Mouse (Mus musculus) forebrain, embryonic 12.5 days (tissue): ENCODE data around the gene Scarb2. TPM values are rescaled to one million over a fixed set of nuclear protein-coding genes. Genes with fewer than 3 reads are reported as not detected.
A peak's percentile ranks its signal among the peaks of the same experiment; 100 is the strongest.

ENCODE experiments used
- ATAC-seq: fragments of 200-750 bp; cut with Nextera tagmentation; 2 replicates; pipeline ENCODE4 v1.8.0; 2017; ENCODE audit warnings: moderate TSS enrichment; ENCODE audit not compliant: low FRiP score
- H3K27ac ChIP-seq: fragments of 300-500 bp; sonication (generic); 2 replicates; pipeline ENCODE4 v1.5.1; 2016; ENCODE audit warnings: mild to moderate bottlenecking
- H3K27me3 ChIP-seq: fragments of 300-500 bp; sonication (generic); 2 replicates; pipeline ENCODE4 v1.6.1; 2016; ENCODE audit warnings: mild to moderate bottlenecking
- H3K36me3 ChIP-seq: fragments of 300-500 bp; sonication (generic); replicated peaks from 2 replicates; pipeline ENCODE4 v1.6.1; 2016; ENCODE audit warnings: mild to moderate bottlenecking
- H3K4me1 ChIP-seq: fragments of 300-500 bp; sonication (generic); 2 replicates; pipeline ENCODE4 v1.6.1; 2016
- H3K4me2 ChIP-seq: fragments of 300-500 bp; sonication (generic); 2 replicates; pipeline ENCODE4 v1.6.1; 2016; ENCODE audit warnings: mild to moderate bottlenecking, moderate library complexity
- H3K4me3 ChIP-seq: fragments of 300-500 bp; sonication (generic); replicated peaks from 2 replicates; pipeline ENCODE4 v1.5.1; 2016; ENCODE audit warnings: mild to moderate bottlenecking
- H3K9ac ChIP-seq: fragments of 300-500 bp; sonication (generic); 2 replicates; pipeline ENCODE4 v1.6.1; 2016; ENCODE audit warnings: mild to moderate bottlenecking
- H3K9me3 ChIP-seq: fragments of 300-500 bp; sonication (generic); 2 replicates; pipeline ENCODE4 v1.6.1; 2016
- WGBS: fragments of 180-500 bp; shearing (Covaris S2); methylation state at CpG from one replicate; pipeline ENCODE4 v1.1.7; 2016; 5-methylcytosine and 5-hydroxymethylcytosine counted together
- polyA plus RNA-seq: library from polyadenylated mRNA; unstranded; fragments of >200 nt; fragmentation: Nextera tagmentation; extraction: Ambion mirVana; gene quantifications from 2 replicates; pipeline ENCODE4 v1.2.1, GENCODE M21; 2016

Gene Scarb2
- polyA plus RNA-seq, 1 experiment from 2014 or later, result 16.6 TPM

- Histone ChIP-seq H3K4me1 (no peaks in the 10 kb centered on the region), H3K9ac (no peak overlapping the region), H3K36me3 (peaks cover 86% of the 10 kb centered on the region), H3K4me2 (no peak overlapping the region), H3K4me3 (no peak overlapping the region), H3K27me3 (no peaks in the 10 kb centered on the region), H3K27ac (no peak overlapping the region), H3K9me3 (no peaks in the 10 kb centered on the region)
- WGBS, result 97% methylated on average over 11 of the region's 11 CpGs
- ATAC-seq, result no peak
Measured at GRCm38 (mm10) chr5:92424126-92424525, 82.5 kb downstream of the Scarb2 start.

- ATAC-seq, result no peak
- H3K9me3 ChIP-seq, result no peaks in the 10 kb centered on the region
- WGBS, result 85% methylated on average over 8 of the region's 8 CpGs
- H3K9ac ChIP-seq, result no peak overlapping the region
- peaks cover 42% of the 10 kb centered on the region for H3K36me3 ChIP-seq
- no peaks in the 10 kb centered on the region for H3K27me3 ChIP-seq
- H3K4me2 ChIP-seq, result no peak overlapping the region
- no peaks in the 10 kb centered on the region for H3K4me1 ChIP-seq
- H3K27ac ChIP-seq, result no peak overlapping the region
- H3K4me3 ChIP-seq, result no peak overlapping the region
Measured at GRCm38 (mm10) chr5:92413982-92414375, 92.7 kb downstream of the Scarb2 start.

- H3K9me3 ChIP-seq, result no peaks in the 10 kb centered on the region
- H3K4me3 ChIP-seq, result no peak overlapping the region
- no peaks in the 10 kb centered on the region for H3K27me3 ChIP-seq
- no peak overlapping the region for H3K4me2 ChIP-seq
- WGBS, result 89% methylated on average over 11 of the region's 11 CpGs
- peaks cover 39% of the 10 kb centered on the region for H3K36me3 ChIP-seq
- H3K9ac ChIP-seq, result no peak overlapping the region
- H3K4me1 ChIP-seq, result no peaks in the 10 kb centered on the region
- H3K27ac ChIP-seq, result no peak overlapping the region
- no peak for ATAC-seq
Measured at GRCm38 (mm10) chr5:92413271-92413981, 93.2 kb downstream of the Scarb2 start.

- no peak overlapping the region for H3K27ac ChIP-seq
- H3K4me2 ChIP-seq, result no peak overlapping the region
- no peaks in the 10 kb centered on the region for H3K9me3 ChIP-seq
- H3K4me1 ChIP-seq, result no peaks in the 10 kb centered on the region
- no peaks in the 10 kb centered on the region for H3K27me3 ChIP-seq
- H3K36me3 ChIP-seq, result peaks cover 23% of the 10 kb centered on the region
- no peak for ATAC-seq
- H3K9ac ChIP-seq, result no peak overlapping the region
- H3K4me3 ChIP-seq, result no peak overlapping the region
- 72% methylated on average over 7 of the region's 7 CpGs for WGBS
Measured at GRCm38 (mm10) chr5:92411461-92412140, 95.0 kb downstream of the Scarb2 start.

GRCm38 (mm10) chr5:92410486-92410885, 96.1 kb downstream of the Scarb2 start:
- peaks cover 17% of the 10 kb centered on the region for H3K36me3 ChIP-seq
- no peaks in the 10 kb centered on the region for H3K27me3 ChIP-seq
- no peak for ATAC-seq
- H3K4me1 ChIP-seq, result no peaks in the 10 kb centered on the region
- no peak overlapping the region for H3K4me3 ChIP-seq
- no peak overlapping the region for H3K27ac ChIP-seq
- no peaks in the 10 kb centered on the region for H3K9me3 ChIP-seq
- no peak overlapping the region for H3K9ac ChIP-seq
- 90% methylated on average over 5 of the region's 5 CpGs for WGBS
- H3K4me2 ChIP-seq, result no peak overlapping the region

- ATAC-seq, result no peak
- H3K9me3 ChIP-seq, result no peaks in the 10 kb centered on the region
- H3K4me3 ChIP-seq, result no peak overlapping the region
- no peak overlapping the region for H3K27ac ChIP-seq
- H3K4me2 ChIP-seq, result no peak overlapping the region
- no peak overlapping the region for H3K9ac ChIP-seq
- WGBS, result 81% methylated on average over 9 of the region's 9 CpGs
- H3K36me3 ChIP-seq, result peaks cover 10% of the 10 kb centered on the region
- no peaks in the 10 kb centered on the region for H3K27me3 ChIP-seq
- peaks cover 2% of the 10 kb centered on the region; the same call in 1 of the 2 replicates for H3K4me1 ChIP-seq
Measured at GRCm38 (mm10) chr5:92409361-92410155, 97.1 kb downstream of the Scarb2 start.

GRCm38 (mm10) chr5:92404400-92404678, 102.3 kb downstream of the Scarb2 start:
- Histone ChIP-seq H3K9me3 (no peaks in the 10 kb centered on the region), H3K4me2 (no peak overlapping the region), H3K4me3 (no peak overlapping the region), H3K4me1 (peaks cover 11% of the 10 kb centered on the region), H3K9ac (no peak overlapping the region), H3K27me3 (no peaks in the 10 kb centered on the region; the same call in 1 of the 2 replicates), H3K36me3 (no peaks in the 10 kb centered on the region), H3K27ac (no peak overlapping the region)
- WGBS, result 28% methylated on average over 2 of the region's 2 CpGs
- no peak; the same call in 1 of the 2 replicates for ATAC-seq

GRCm38 (mm10) chr5:92403562-92404399, 102.9 kb downstream of the Scarb2 start:
- 42% methylated on average over 10 of the region's 10 CpGs for WGBS
- peak; percentile 66 for ATAC-seq
- no peaks in the 10 kb centered on the region for H3K36me3 ChIP-seq
- H3K9ac ChIP-seq, result no peak overlapping the region
- H3K27me3 ChIP-seq, result no peaks in the 10 kb centered on the region; the same call in 1 of the 2 replicates
- no peaks in the 10 kb centered on the region for H3K9me3 ChIP-seq
- no peak overlapping the region for H3K4me3 ChIP-seq
- H3K4me2 ChIP-seq, result no peak overlapping the region
- H3K4me1 ChIP-seq, result peaks cover 11% of the 10 kb centered on the region
- no peak overlapping the region for H3K27ac ChIP-seq

GRCm38 (mm10) chr5:92402816-92403215, 103.8 kb downstream of the Scarb2 start:
- no peak overlapping the region for H3K27ac ChIP-seq
- peaks cover 11% of the 10 kb centered on the region for H3K4me1 ChIP-seq
- H3K27me3 ChIP-seq, result no peaks in the 10 kb centered on the region; the same call in 1 of the 2 replicates
- no peak for ATAC-seq
- H3K9ac ChIP-seq, result no peak overlapping the region
- H3K36me3 ChIP-seq, result no peaks in the 10 kb centered on the region
- no peak overlapping the region for H3K4me2 ChIP-seq
- 78% methylated on average over 9 of the region's 9 CpGs for WGBS
- H3K9me3 ChIP-seq, result no peaks in the 10 kb centered on the region
- no peak overlapping the region for H3K4me3 ChIP-seq

GRCm38 (mm10) chr5:92398153-92398552, 108.5 kb downstream of the Scarb2 start:
- no peaks in the 10 kb centered on the region for H3K36me3 ChIP-seq
- H3K9ac ChIP-seq, result no peak overlapping the region
- no peak overlapping the region for H3K27ac ChIP-seq
- H3K4me3 ChIP-seq, result no peak overlapping the region
- 23% methylated on average over 5 of the region's 5 CpGs for WGBS
- no peaks in the 10 kb centered on the region for H3K9me3 ChIP-seq
- H3K4me2 ChIP-seq, result no peak overlapping the region
- H3K4me1 ChIP-seq, result no peaks in the 10 kb centered on the region
- peak; percentile 84 for ATAC-seq
- H3K27me3 ChIP-seq, result peaks cover 10% of the 10 kb centered on the region

GRCm38 (mm10) chr5:92396476-92396875, 110.2 kb downstream of the Scarb2 start:
- no peak overlapping the region for H3K4me2 ChIP-seq
- WGBS, result 90% methylated on average over 6 of the region's 6 CpGs
- no peak for ATAC-seq

GRCm38 (mm10) chr5:92395764-92396163, 110.9 kb downstream of the Scarb2 start:
- Histone ChIP-seq H3K27me3 (peaks cover 34% of the 10 kb centered on the region), H3K4me2 (no peak overlapping the region), H3K9me3 (no peaks in the 10 kb centered on the region), H3K4me3 (no peak overlapping the region), H3K9ac (no peak overlapping the region), H3K4me1 (peaks cover 8% of the 10 kb centered on the region; the same call in 1 of the 2 replicates), H3K27ac (no peak overlapping the region), H3K36me3 (no peaks in the 10 kb centered on the region)
- no peak for ATAC-seq
- WGBS, result 89% methylated on average over 3 of the region's 3 CpGs

More at GRCm38 (mm10) chr5:92396476-92396875, 110.2 kb downstream of the Scarb2 start:
- H3K4me1 ChIP-seq, result peaks cover 8% of the 10 kb centered on the region; the same call in 1 of the 2 replicates
- H3K27ac ChIP-seq, result no peak overlapping the region
- H3K4me3 ChIP-seq, result no peak overlapping the region
- peaks cover 27% of the 10 kb centered on the region for H3K27me3 ChIP-seq
- H3K9ac ChIP-seq, result no peak overlapping the region
- H3K36me3 ChIP-seq, result no peaks in the 10 kb centered on the region
- H3K9me3 ChIP-seq, result no peaks in the 10 kb centered on the region
